Mouse (Mus musculus) bone marrow, adult 2 months (tissue): ENCODE data around the gene Wnt1.

Experiments used
- CTCF ChIP-seq: fragments of 200-500 bp; IDR thresholded peaks from 2 replicates; pipeline ENCODE4 v1.5.1; 2011; ENCODE audit warnings: low read length, control low read depth; ENCODE audit not compliant: control insufficient read depth, insufficient read depth
- POLR2A ChIP-seq: fragments of 200-500 bp; IDR thresholded peaks from 2 replicates; pipeline ENCODE4 v1.6.1; 2011; ENCODE audit warnings: low read depth, mild to moderate bottlenecking, control low read depth, low read length, borderline replicate concordance; ENCODE audit not compliant: control insufficient read depth

- TF ChIP-seq POLR2A (no peak), CTCF (no peak)
Observed at GRCm38 (mm10) chr15:98837743-98838103, 48.1 kb downstream of the Wnt1 start.
